Mouse (Mus musculus) thymus, postnatal 25 days (tissue): ENCODE measurements at regions not wholly inside any gene's neighbourhood (a gene's known extent, or its start where the extent isn't known, plus 50 kb on each side); places are given as distances from the start of the nearest gene placed in this dataset.

Source experiments
- DNase-seq: peaks from one replicate; pipeline ENCODE4 v3.0.0; 2022

GRCm38 (mm10) chr2:48629106-48630050 lies 184.5 kb upstream of the Acvr2a start:
- no peak for DNase-seq

DNA sequence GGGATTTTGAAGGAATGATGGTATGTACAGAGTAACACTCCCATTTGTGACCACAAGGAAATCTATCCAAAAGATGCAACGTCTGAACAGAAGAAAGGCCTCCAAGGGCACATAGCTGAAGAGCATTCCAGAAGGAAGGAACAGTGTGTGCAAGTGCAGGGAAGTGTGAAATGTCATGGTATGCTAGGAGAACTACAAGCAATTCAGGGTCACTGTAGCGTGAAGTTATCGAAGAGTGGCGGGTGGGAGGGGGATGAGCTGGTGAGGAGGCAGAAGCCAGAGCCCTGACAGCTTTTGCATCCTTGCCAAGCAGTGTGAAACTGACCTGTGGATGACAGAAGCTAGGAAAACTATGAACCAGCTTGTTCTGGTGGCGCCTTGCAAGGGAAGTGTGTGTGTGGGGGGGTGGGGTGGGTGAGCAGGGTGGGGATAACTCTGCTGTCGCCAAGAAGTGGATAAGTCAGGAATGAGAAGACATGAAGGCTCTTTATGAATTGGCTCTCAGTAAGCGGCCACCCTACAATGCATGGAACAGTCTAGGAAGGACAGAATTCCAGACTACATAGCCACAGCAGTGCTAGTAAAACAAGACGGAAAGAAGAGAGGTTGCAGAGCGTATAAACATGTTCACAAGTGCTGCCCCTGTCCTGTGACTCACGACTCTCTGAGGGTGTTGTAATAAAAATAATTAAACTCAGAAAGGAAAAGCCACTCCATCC lies 179.3 kb upstream of the Acvr2a start:
- no peak for DNase-seq

DNA sequence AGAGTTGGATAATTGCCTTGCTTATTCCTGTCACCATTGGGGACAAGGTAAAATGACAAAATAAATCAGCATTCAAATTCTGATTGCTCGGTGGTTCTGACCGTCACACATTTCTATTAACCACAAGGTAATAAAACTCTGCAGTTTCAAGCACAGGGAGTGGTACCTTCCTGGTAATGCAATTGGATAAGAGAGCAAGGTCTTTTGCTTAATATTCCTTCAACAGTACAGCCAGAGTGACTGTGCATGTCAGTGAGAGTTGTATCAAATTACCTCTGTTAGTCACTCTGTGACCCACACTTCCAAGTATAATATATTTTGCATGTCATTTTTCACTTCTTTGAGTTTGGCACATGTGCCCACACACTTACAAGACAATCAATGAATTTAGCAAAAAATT lies 177.8 kb upstream of the Acvr2a start:
- no peak for DNase-seq

- DNase-seq, result no peak
Measured at GRCm38 (mm10) chr2:48644114-48644513, 169.8 kb upstream of the Acvr2a start.

DNA sequence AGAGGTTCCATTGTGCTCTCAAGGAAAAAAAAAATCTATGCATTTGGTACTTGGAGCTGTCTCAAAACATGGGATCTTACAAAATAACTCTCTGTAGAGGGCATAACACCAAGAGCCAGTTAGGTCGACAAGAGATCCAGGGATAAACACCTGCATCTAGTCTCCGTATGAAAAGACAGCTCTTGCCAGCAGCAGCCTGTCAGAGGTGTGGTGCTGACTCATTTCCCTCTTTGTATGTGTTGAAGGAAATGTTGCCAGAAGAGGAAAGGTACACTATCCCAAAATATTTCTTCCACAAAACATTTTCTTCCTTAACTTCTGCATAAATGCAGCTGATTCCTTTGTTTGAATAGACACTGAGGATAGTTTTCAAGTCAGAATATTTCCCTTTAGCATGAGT lies 163.6 kb upstream of the Acvr2a start:
- no peak for DNase-seq

DNA sequence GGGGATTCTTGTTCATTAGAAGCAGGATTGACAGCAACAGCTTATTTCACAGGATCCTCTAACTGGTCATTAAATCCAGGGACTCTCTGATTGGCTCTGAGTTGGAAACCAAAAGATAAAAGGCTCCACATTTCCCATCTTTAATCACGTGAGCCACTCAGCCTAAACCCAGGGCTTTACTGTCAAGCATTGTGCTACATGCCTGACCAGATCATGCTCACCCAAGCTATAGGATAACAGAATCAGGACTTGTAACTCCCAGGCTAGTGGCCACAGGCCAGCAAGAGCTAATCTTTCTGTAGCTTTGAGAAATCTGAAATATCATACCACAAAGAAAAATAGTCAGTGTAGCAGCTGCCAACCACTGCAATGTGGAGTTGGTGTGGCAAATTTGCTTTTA lies 152.7 kb upstream of the Acvr2a start:
- no peak for DNase-seq

- DNase-seq, result no peak
Measured at GRCm38 (mm10) chr2:48665103-48665502, 148.8 kb upstream of the Acvr2a start.

- DNase-seq, result no peak
Measured at GRCm38 (mm10) chr2:48689098-48689497, 124.8 kb upstream of the Acvr2a start.

- DNase-seq, result no peak
Measured at GRCm38 (mm10) chr2:48694509-48694908, 119.4 kb upstream of the Acvr2a start.

DNA sequence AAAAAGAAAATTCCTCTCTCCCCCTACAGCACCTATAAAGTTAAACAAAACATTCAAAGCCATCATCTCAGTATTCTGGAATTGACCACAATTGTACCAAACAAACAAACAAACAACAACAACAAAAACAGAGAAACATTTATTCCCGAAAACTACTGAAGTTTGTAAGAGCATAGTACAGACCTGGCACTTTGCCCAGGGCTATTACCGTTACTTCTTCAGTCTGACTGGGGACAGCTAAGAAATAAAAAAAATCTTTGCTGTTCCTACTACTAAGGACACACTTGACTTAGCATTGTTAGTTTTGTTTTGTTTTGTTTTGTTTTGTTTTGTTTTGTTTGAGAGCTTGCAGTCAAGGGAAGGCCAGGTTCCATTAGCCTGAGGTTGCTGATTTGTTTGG lies 113.0 kb upstream of the Acvr2a start:
- DNase-seq, result no peak

- no peak for DNase-seq
Measured at GRCm38 (mm10) chr2:48705103-48705804, 108.7 kb upstream of the Acvr2a start.

DNA sequence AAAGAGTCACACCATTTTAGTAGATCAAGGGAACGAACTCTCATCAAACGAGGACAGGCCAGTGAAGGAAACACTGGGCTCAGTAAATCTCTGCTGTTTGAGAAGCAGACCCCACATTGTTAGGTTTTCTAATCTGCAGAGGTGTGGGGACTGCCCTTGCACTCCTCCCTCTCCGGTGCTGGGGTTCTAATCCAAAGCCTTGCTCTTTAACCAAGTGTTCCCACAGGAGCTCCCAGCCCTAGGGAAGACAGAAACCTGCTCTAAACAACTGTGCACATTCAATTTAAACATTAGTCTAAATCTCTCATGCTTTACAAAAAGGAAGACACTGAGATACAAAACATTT lies 108.1 kb upstream of the Acvr2a start:
- DNase-seq, result no peak

DNA sequence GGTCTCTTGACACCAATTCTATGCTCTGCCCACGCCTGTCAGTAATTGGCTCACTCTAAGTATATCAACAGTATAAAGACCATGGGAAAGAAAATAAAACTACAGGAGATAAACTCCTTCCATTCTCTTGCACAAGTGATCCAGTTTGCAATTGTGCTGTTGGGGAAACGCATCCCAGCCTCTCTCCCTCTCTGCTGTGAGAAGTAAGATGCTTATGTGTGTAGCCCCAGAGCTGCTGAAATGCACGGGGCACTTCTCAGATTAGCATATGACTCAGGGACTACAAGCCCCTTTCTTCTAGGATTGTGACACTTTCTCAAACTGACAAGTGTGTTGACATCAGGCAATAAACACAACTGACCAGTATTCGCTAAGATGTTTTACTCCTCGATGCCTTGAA lies 107.7 kb upstream of the Acvr2a start:
- no peak for DNase-seq

DNA sequence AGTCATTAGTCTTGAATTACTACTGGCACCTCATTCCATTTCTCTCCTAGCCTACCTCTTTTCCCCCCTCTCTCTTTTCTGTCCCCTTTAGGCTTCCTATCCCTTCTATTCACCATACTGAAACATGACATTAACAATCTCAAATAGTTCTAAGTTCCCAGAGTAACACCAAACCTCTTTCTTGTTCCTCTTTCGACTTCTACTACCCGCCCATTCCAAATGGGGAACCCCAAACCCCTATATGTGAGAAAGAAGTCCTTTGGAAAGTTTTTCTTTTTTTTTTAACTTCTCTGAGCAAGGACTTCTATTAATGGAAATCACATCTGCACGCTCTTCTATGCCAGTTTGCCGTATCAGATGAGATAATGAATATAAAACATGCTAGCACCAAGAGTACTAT lies 97.7 kb upstream of the Acvr2a start:
- no peak for DNase-seq

GRCm38 (mm10) chr2:48717770-48718169 lies 96.1 kb upstream of the Acvr2a start:
- no peak for DNase-seq

DNA sequence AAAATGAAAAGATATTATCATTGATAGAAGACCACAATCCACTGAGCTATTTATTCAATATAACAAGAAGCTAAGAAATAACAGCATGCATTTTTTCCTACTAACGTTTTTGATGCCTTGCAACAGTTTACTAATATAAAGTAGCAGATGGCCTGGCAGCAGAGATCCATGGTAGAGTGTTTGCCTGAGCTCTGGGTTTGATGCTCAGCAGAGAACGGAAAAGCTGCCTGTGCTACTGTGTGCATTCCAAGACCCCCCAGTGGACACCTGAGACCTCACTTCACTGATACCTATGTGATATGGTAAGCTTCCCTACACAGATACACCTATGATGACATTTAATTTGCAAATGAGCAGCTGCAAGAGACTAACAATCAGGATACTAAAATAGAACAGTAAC lies 95.6 kb upstream of the Acvr2a start:
- no peak for DNase-seq

GRCm38 (mm10) chr2:48730780-48731179 lies 83.1 kb upstream of the Acvr2a start:
- no peak for DNase-seq

DNA sequence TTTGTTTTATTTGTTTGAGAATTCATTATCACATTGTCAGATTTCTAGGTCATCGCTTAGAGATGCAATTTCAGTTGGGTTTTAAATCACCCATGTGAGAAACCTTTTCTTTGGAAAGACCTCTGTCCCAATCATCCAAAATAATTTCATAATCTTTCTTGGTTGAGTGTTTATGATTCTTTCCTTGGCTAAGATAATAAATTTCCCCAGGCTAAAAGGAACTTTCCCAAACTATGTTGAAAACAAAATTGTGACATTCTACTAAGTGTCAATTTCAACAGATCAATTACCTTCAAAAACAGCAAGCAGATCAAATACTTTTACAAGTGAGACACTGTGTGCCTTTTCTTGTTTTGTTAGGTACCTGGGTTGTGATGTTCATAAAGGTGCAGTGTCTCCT lies 80.0 kb upstream of the Acvr2a start:
- no peak for DNase-seq

DNA sequence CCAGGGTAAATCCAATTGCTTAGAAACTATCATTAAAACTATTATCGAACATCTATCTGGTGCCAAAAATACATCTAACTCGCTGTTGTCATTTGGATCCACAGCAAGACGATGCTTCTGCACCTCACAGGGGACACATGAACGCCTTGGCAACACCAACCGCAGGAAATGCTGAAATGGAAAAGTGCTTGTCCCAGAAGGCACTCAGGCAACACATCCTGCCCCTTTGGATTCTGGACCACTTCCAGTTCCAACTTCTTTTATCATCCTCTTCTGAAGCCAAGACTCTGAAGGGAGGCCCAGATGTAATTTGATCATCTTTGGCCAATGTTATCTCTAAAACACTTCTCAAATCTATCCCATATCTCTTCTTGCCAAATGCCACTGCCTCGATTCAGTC lies 79.4 kb upstream of the Acvr2a start:
- DNase-seq, result no peak

DNA sequence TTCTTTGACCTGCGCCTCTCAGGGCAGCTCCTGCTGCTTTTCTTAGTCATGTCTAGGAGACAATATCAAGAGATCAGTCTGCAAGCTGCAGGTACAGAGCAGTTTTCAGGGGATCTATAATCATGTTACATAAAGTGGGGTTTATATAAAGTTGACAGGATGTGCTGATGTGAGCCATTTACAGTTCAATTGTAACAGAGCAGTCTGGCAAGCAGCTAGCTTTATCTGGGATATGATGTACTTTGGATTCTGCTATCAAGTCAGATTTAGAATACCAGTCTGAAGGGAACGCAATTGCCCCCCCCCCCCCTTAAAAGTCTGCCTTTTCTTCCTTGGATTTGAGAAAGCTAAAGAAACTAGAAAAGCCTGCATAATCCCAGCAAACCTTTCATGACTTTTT lies 77.6 kb upstream of the Acvr2a start:
- DNase-seq, result no peak
